Mouse (Mus musculus) liver, postnatal 0 days (tissue): ENCODE results near the gene Pde11a.

Experiments
- CTCF ChIP-seq: sonication (generic); IDR thresholded peaks from 2 replicates; pipeline ENCODE4 v1.5.1; 2016; ENCODE audit warnings: antibody characterized with exemption, low read depth
- EP300 ChIP-seq: IDR thresholded peaks from 2 replicates; pipeline ENCODE4 v1.6.1; 2016; ENCODE audit warnings: antibody characterized with exemption, low read depth, mild to moderate bottlenecking

DNA sequence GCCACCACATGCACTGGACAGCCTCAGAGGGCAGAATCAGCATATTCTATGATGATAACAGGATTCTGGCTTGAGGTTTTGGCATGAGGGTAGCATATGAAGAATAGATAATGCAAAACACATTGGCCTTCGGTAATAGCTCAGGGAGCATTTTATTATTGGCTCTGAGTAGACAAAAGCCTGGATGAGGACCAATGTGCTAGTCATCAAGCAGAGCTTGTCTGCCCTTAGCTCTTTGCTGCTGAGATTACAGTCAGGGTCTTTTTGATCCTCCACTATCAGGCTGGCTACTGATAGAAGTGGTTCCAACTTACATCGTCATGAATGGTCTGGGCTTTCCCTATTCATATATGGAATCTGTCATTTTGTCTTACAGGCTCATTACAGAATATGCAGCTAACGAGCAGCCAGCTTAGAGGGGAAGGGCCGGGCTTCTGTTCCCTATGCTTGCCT lies 52.3 kb downstream of the Pde11a start:
- no peak for TF ChIP-seq CTCF
- no peak for TF ChIP-seq EP300
